Mouse (Mus musculus) kidney, postnatal 36 days (tissue): ENCODE data around the gene Tmem260.
A peak's percentile ranks its signal among the peaks of the same experiment; 100 is the strongest.
"Not testable (repeated sequence)": the region's sequence is repeated elsewhere in the genome, so short reads cannot be mapped to it uniquely, and the experiment has no call there.

ENCODE experiments used
- DNase-seq, 2 experiments: peaks; one replicate each; pipeline ENCODE4 v3.0.0; 2021 to 2022; ENCODE audit warnings: mixed read lengths in 2 of 2

Gene Tmem260

DNA sequence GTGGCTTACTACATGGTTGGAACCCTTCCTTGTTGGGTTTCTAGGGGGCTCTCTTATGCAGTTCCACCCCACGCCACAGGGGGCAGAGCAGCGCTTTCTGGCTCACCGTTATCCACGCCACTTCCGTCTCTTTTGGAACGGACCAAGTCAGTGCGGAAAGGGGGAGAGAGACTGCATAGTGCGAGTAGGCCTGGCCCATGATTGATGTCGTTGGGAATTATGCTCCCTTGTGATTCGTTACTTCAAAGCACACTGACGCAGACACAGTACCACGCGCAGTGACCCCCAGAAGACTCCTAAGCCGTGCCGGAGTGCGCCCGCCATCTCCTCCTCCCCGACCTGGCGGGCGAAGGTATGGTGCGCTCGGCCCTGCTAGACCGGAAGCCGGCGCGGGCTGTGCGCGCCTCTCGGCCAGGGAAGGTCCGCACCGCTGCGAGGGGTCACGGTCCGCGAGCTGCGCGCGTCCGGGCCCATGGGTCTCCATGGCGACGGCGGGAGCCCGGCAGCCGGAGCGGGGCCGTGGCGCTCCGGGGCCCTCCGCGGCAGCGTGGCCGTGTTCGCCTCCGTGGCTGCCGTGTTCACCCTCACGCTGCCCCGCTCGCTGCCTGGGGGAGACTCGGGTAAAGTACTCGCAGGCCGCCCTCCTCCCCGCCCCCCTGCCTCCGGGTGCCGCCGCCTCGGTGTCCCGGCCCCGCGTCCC, at the start of gene Tmem260:
Tmem260 (plus strand) TSS at position 141 of the 700 bp plus-strand sequence.
- peak; percentile 92 to 96 for DNase-seq

DNA sequence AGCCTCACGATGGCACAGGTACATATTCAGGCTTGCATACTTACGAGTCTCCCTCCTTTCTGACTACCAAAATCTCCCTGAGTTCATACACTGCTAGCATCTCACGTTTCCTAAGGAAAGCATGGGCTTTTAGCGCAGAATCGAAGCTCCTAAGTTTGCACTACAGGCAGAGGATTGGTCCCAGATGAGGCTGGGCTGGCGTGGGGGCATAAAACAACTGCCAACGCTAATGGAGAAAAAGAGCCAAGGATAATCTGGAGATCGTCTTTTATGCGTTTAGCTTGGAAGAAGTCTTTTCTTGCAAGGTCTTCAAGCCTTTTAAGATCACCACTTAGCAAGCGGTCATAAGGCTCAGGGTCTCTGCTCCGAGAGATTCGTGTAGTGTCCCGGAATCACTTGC, 39.8 kb upstream of the Tmem260 start:
- no peak for DNase-seq

DNA sequence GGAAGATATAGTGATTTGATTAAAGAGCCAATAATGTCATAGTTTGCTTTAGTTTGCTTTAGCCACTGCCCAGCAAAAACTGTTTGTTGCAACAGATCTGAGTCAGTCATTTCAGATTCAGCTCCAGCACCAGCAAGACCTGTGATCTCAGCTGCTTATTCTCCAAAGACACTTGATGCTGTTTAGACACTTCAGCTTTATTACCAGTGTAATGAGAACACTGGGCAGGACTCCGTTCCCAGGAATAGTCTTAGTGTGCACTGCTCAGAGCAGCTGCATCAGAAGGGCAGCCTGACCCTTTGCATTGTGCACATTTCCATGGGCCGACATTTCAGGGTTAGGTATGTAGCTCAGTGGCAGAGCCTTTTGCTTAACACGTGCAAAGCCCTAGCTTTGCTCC, 28.9 kb upstream of the Tmem260 start:
- no peak for DNase-seq

DNA sequence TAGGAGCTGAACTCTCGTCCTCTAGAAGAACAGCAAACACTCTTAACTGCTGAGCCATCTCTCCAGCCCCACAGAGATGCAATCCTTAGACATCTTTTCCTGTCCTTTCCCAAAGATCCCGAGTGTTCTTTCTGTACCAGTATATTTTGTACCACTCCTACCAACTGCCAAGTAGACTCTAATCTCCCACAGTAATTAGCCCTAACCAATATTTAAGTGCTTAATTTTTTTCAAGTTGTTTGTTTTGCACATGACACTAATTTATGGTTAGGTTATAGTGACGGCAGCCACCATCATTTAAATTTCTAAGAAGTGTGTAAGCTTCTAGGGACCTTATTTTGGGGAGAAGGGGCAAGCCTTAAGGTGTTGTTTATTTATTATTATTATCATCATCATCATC, 27.7 kb upstream of the Tmem260 start:
- DNase-seq, result no peak

DNA sequence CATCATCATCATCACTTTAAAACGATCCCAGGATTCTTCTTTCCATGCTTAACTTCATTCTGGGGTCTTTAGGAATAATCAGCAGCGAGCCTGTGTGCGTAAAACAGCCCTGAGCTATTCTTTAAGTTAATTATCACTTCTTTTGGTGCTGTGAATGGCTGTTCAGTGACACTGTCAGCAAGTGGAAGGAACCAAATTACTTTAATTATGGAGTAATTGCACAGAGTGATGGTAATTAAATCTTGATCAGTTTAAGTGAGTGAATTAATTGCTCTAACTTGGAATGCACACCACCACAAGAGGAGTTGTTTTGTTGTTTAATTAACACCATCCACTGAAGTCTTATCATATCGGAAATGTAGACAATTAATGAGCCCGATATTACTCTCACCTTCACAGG, 27.3 kb upstream of the Tmem260 start:
- DNase-seq, result no peak

DNA sequence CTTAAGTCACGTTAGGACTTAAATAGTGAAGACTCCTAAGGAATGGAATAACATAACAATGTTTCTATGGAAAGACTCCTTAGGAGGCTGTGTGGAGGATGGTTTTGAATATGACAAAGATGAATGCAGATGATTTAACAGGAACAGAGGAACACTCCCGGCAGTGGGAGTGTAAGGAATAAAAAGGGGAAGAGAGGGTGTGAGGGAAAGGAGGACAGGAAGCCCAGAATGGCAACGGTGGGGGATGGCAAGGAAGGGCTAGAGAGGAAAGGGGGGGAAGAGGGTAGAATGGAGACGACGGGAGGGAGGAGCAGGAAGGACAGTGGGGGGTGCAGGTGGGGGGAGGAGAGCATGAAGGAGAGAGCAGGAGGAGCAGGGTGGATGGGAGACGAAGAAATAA, 24.4 kb upstream of the Tmem260 start:
- DNase-seq, result no peak

DNA sequence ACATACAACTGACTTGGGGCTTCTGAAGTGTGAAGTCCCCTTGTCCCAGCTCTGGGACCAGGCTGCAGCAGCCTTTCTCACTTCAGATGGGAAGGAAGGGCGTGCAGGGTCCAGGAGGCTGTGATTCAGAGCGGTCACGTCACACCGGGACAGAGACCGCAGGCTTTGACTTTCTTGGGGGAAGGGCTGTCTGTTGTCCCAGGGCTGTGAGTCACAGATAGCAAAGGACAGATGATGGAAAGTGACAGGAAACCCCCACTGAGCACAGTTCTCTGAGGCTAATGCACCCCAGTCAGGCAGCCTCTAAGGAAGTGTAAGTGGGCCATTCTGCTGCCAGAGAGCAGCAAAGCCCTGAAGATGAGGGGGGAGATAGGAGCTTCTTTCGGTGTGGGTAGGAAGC, 23.9 kb upstream of the Tmem260 start:
- DNase-seq, result peak; percentile 11 to 24

DNA sequence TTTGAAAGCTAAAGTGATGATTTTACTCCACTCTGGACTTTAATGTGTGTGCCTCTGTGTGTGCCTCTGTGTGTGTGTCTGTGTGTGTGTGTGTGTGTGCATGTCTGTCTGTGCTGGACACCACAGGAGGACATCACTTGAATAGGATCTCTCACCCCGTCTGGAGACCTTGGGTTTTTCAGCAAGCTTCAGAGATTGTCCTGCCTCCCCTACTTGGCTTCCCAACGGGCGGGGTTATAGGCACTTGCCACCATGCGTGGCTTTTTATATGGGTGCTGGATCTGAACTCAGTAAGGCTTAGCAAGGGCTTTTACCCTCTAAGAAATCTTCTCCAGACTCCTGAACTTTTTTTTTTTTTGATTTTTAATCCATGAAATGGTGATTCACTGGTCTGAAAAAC, 23.5 kb upstream of the Tmem260 start:
- no peak for DNase-seq

DNA sequence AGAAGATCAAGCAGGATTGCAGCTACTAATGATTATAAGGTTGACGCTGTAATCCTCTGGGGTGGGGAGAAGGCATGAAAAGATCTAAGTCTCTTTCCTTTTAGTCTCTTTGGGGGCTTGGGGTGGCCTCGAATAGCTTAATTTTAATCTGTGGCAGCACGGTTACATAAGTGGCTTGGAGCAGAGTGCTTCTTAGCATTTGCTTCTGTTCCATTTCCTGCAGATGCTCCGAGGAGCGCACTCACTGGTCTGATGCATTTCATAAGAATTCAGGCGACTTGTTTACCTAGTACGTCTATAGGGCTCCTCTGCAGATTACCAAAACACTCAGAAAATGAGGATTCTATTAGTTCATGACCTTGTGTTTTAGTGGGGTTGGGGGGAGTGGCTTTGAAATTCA, 23.0 kb upstream of the Tmem260 start:
- DNase-seq, result no peak

DNA sequence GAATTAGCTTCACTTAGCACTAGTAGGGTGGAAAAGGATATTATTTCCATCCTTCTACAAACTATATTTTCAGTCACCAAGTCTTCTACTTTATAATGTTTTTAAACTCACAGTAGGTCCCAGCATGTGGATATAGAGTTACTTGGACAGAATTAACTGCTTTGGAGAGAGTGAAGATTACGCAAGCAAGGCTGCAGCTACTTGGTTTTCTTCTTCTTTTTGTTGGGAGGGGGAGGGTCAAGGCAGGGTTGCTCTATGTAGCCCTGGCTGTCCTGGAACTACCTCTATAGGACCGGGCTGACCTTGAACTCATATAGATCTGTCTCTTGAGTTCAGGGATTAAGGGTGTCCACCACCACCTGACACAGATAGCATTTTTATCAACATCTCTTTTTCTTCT, 13.9 kb upstream of the Tmem260 start:
- DNase-seq, result no peak

DNA sequence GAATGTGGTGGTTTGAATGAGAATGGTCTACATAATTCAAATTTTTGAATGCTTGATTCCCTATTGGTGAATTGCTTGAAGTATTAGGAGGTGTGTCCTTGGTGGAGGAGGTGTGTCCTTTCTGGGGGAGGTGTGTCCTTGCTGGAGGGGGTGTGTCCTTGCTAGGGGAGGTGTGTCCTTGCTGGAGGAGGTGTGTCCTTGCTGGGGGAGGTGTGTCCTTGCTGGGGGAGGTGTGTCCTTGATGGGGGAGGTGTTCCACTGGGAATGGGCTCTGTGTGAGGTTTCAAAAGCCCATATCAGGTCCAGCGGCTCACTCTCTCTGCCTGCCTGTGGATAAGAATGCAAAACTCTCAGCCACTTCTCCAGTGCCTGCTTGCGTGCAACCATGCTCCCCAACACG, 2.1 kb upstream of the Tmem260 start:
- DNase-seq, result peak in 1 of 2 experiments; percentile 33

DNA sequence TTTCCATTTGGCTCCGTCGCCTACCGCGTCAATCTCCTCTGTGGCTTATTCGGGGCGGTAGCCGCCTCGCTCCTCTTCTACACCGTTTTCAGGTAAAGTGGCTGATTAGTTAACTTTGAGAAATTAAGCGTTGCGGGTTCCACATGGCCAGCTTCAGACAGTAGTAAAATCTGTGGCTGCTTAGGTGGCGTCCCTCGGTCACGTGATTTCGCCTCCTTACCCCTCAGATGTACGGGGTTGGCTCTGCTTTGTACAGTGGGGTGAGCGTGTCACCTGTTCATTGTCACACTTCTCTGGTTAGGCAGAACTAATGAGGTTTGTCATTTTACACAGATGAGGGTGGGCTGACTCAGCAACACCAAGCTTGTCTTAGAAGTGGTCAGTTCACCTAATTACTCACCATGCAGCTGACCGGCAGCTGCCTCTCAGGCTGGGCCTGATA, 6.1 kb downstream of the Tmem260 start:
- no peak for DNase-seq

DNA sequence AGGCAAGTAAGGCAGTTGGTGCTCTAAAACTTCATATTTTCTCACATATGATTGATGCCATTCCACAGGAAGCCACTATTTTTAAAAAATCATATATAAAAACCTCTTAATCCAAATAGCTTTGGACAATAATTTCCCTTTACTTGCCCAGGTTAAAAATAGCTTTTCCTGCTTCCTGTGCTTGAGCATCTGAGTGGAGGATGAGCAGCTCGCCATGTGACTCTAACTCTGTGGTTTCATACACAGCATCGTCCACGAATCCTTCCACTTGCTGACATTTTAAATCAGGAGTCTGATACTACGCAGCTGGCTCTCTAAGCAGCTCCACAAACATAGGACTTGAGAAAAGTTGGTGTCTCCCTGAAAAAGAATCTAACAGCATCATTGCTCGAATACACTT, 7.5 kb downstream of the Tmem260 start:
- DNase-seq, result no peak

DNA sequence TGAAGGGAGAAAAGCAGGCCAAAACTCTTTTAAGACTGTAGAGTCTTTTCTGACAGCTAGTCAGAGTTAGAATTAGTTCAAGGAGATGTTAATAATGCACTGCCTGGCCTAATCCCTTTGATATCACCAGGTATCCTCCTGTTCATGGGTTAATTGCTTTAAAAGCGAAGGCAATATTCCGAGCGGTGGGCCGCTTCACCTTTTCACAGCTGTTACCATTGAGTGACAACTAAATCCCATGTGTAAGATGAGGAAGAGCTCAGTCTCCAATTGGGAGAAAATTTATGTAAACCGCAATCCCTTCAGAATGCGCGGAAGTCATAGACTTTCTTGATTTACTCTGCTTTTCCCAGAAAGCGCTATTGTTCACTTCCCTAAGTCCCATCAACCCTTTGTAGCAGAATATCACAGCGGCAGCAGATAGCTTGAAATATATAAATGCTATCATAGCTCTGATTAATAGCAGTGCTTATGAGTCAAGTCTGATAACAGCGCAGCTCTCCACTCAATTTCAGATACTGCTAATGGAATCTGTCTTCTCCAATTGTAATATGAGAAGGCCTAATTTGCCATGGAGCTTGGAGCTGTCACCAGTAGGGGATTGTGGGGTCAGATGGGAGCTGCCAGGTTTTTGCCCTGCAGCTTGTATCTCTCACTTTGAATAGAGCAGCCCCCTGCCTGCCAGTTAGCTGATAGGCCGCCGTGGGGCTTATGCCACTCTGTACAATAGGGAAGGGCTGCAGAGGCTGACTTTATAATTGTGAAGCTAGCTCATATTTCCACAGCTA, 10.6 kb downstream of the Tmem260 start:
- DNase-seq, result no peak

DNA sequence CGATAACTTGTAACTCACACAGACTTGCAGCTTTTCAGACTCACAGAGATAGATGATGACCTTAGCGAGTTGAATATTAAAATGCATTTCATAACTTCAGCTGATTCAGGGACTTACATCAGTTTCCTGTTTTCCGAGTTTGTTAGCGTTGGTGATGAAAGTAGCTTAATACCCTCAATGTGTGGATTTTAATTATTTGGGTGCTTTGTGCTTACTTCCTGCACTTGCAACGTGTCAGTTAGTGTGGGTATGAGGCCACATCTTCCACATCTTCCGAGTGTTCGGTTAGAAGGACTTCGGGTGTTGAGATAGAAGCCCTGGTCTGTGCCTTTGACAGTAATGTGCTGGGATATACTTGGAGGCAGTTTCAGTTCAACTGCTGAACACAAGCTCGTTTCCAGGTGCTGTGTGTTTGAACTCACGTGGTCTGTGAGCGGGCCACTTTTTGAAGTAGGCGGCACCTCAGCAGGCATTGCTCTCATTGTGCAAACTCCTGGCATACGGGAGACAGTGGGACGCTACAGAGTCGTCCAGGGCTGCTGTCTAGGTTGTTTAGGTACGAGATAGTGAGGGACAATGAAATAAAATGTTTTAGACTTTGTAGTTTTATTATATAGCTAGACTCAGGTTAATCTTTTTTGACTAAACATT, 11.5 kb downstream of the Tmem260 start:
- no peak for DNase-seq

DNA sequence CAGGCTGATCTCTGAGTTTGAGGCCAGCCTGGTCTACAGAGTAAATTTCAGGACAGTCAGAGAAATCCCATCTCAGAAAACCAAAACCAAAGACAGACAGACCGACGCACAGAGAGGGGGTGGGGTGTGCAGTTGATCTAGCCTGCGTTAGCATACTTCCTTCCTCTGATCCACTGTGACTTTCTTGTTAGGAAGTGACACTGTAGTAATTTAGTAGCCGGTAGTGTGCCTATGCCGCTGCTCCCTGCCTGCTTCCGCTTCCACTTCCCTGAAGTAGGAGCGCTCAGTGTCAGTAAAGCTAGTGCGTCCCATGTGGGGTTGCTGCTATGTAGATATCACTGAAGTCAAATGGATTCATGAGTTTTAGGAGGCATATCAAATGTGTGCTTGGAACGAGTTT, 13.0 kb downstream of the Tmem260 start:
- DNase-seq, result peak; percentile 23 to 42

DNA sequence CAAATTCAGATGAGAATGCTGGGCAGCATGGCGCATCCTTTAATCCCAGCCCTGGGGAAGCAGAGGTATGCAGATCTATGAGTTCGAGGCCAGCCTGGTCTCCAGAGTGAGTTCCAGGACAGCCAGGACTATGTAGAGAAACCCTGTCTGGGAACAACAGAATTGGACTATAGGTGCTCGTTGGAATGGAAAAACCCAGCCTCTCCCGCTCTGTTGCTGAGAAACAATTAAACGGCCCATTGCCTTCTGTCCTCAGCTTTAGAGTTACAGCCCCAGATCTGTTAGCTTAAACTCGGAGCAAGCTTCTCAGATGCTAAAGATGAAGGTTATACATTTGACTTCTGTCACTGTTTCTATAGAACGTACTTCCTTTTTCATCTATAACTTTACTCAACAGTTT, 22.4 kb downstream of the Tmem260 start:
- no peak for DNase-seq

DNA sequence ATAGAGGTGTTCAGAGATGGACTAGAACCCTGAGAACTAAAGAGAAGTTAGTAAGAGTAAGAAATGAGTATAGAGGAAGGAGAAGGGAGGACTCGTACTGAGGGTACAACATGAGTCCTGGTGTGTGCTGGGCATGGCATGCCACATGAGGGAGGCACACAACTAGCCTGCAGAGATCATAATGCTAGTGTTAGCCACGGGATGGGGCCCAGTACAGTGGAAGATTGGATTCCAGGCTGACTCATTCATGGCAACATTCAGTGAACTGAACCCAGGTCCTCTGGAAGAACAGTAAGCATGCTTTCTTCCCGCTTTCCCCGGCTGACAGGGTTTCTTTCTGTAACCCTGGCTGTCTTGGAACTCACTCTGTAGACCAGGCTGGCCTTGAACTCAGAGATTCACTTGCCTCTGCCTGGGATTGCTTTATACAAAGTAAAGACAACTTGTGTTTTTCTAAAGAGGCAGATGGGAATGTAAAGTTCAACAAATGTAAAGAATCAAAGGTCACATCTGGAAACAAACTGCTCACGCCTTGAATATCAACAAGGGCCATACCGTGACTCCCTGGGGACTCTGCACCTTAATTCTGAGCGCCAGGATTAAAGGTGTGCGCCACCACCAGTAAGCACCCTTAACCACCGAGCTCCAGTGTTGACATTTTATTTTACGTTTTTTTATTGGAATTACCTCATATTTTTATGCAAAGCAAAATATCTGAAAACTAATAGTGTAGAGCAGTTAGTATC, 25.0 kb downstream of the Tmem260 start:
- DNase-seq, result no peak

DNA sequence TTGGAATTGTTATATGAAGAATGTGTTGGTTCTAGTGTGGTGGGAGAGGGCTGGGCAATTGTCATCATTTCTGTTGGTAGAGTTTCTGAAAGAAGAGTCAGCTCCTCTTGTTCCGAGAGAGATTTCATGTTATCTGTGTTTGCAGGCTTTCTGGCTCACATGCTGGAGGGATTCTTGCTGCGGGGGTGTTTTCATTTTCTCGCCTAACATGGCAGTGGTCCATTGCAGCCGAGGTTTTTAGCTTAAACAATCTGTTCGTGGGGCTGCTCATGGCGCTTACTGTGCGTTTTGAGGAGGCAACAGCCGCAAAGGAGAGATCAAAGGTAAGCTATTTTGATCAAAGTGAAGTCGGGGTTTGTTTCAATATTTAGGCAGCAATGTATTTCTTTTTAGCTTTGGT, 26.3 kb downstream of the Tmem260 start:
- DNase-seq, result no peak

DNA sequence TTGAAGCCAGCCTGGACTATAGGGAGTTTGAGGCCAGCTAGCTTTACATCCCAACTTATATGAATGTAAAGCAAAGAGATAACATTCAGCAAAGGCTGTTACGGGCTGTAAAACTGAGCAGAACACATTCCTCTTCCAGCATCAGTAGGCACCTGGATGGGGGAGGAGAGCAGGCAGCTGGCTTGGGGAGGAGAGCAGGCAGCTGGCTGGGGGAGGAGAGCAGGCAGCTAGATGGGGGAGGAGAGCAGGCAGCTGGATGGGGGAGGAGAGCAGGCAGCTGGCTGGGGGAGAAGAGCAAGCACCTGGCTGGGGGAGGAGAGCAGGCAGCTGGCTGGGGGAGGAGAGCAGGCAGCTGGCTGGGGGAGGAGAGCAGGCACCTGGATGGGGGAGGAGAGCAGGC, 29.4 kb downstream of the Tmem260 start:
- no peak for DNase-seq

DNA sequence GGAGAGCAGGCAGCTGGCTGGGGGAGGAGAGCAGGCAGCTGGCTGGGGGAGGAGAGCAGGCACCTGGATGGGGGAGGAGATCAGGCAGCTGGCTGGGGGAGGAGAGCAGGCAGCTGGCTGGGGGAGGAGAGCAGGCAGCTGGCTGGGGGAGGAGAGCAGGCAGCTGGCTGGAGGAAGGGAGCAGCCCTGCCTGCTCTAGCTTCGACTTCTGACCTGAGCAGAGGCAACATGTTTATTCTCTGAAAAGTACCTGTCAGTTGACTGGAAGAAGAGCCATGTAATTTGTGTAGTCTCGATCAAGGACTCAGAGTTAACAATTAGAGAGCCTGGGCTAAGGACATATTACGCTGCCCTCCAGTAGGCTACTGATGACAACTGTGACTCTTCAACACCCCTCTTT, 29.9 kb downstream of the Tmem260 start:
- DNase-seq, result not testable (repeated sequence)

DNA sequence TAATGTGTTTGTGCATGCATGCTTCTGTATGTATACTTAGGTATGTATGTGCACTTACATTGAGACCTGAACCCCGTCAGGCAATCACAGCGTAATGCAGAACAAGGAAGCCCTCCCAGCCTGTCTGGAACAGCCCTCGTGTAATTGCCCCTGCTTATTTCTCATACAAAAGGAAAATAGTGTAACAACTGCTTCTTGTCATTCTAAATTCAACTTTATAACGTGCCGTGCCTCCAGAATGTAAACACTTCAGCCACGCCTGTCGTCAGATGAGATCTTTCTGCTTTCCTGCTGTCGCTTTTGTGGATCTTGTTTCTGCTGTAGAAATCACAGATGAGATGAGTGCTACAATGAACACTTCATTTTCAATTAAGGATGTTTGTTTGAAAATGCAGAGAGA, 30.4 kb downstream of the Tmem260 start:
- DNase-seq, result no peak

DNA sequence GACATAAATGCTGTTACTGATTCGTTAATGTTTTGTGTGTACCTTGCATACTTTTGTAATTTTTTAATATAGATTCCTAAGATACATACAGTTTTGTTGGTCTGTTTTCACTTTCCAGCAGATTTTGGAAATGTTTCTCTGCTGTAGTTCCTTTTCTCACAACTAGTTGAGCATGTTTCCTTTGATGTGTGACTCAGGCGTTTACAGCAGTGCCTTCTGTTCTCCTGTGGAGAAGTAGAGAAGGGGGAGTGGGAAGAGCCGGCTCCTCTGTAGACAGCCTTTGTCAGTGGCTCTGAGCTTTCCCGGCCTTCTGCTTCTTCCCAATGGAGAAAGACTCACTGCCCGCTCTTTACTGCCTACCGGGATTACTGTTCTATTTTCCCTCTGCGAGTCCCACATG, 35.7 kb downstream of the Tmem260 start:
- DNase-seq, result no peak
